Mouse (Mus musculus) monocyte, adult 2 months (primary cell): Measurements from ENCODE around the gene Ablim2.

Experiments used
- DNase-seq, 2 experiments: peaks; one replicate each; pipeline ENCODE4 v3.0.0; 2022; ENCODE audit warnings: low spot score in 2 of 2, low read depth in 1 of 2

The Ablim2 gene

GRCm38 (mm10) chr5:35907090-35907489 lies 149.4 kb downstream of the Ablim2 start:
- no peak for DNase-seq

DNA sequence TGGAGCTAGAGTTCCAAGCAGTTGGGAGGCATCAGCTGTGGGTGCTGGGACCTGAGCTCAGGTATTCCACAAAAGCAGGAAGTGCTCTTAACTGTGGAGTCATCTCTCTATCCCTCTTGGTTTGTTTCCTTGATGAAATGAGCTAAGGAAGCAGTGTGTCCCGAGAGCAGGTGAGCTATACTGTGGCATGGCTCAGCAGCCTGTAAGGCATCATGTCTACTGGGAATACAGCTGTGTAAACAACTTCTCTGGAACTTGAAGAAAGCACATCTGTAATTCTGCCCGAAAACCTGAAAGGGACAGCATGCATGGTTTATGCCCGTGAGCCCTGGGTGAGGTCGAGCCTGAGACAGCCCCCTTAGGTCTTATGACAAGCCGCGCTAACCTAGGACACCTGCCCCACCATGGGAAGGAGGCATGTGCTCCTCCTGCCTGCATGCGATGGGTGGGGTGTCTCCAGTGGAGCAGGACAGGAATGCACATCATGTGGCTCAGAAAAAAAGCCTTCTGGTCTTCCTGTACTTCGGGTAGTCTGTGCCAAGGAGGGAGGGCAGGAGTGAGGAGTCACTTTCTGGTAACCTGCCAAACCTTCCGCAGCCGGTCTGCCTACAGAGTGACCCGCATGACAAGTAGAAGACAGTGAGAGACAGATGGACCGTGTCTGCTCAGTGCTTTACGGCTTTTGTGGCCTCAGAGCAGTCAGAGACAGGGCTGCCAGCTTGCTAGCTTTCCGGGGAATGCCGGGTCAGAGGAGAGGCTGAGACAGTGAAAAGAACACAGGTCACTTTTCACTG lies 150.2 kb downstream of the Ablim2 start:
- no peak for DNase-seq

DNA sequence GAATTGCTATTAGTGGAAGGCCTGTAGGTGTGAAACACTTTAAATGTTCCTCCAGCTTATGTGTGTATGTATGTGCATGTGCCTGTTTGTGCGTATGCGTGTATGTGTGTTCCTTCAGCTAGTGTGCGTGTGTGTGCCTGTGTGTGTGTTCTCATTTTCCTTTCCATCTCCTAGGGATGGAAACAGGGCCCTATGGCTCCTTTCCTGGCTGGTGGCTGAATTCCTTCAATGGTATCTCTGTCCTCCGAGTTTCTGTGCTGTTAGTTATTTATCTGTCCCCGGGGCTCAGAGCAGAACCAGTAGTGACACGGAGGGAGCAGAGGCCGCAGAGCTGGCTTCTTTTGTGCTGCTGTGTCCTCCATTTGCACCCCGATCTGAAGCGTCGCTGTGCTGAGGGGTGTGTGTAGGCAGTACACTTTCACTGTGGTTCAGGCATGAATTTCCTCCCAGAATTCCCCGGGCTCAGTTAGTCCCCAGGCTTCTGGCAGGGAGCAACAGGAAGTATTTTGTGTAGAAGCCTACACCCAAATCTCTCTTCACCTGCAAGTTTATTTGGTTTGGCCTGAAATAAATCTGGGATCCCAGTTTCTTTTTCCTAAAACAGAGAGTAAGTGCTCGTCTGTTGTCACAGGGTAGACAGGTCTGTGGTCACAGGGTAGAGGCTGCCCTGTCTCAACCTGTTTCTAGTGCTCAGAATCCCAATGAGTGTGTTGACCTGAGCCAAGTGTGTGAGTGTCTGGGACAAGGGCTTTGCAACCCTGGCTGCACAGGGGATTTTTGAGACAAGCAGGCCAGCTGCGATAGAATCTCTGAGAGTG lies 151.2 kb downstream of the Ablim2 start:
- DNase-seq: no peak

GRCm38 (mm10) chr5:35915629-35916300 lies 158.1 kb downstream of the Ablim2 start:
- no peak for DNase-seq

DNA sequence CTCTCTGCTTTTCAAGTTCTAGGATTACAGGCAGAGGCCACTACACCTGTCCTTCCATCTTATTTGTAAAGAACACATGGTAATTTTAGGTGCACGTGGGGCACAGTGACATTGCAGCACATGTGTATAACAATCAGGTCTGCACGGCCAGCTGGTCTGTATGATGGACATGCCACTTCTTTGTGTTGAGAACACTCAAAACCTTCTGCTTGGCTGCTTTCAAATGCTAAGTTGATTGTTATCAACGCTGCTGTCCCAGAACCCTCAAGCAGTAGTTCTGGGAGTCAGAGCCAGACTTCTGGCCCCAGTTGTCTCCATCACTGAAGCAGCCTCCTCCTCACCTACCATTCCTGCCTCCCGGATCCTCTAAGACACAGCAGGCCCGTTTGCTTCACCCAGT lies 159.0 kb downstream of the Ablim2 start:
- DNase-seq: no peak

- no peak for DNase-seq
Measured at GRCm38 (mm10) chr5:35918387-35918786, 160.7 kb downstream of the Ablim2 start.

GRCm38 (mm10) chr5:35920076-35920475 lies 162.4 kb downstream of the Ablim2 start:
- DNase-seq: no peak

DNA sequence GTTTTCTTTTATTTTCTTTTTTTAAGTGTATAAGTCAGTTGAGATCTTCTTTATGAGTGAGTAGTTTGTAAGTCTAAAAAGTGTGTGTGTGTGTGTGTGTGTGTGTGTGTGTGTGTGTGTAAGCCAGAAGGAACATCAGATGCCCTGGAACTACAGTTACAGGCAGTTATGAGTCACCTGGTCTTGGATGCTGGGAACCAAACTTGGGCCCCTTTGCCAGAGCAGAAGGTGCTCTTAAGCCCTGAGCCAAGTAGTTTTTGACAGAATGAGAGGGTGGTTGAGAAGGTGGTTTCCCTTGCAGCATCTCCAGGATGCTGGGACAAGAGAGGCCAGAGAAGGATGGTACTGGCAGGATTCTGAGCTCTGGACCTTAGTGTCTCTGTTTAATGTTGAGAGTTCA lies 162.9 kb downstream of the Ablim2 start:
- DNase-seq: no peak

GRCm38 (mm10) chr5:35921141-35921540 lies 163.5 kb downstream of the Ablim2 start:
- DNase-seq: no peak

DNA sequence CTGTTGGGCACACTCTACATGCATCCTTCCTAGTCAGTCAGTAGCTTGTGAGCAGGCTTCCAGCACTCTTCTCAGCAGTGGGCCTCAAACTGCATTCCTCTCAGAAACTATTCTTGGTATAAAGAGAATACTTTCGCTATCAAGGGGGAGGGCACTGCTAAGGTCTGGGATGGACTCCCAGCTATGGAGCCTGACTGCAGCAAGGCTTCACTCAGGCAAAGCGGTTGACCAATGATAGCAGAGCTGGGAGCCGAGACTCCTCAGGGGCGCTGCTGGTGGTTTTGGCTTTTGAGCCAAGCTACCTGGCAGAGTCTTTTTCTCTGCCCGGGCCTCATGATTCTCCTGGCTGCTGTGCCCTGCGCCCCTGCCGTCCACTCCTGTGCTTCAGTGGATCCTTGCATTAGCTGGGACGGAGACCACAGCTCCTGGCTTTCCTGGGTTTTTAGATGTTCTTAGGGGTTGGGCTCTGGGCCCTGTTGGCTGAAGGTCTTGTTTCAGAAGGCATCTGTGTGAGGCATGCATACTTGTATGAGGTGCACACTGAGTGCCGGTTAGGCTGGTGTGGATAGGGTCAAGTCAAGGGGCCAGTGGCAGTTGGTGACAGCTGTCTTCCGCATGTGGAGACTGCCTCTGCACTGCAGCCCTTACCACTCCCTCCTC lies 164.0 kb downstream of the Ablim2 start:
- no peak for DNase-seq

DNA sequence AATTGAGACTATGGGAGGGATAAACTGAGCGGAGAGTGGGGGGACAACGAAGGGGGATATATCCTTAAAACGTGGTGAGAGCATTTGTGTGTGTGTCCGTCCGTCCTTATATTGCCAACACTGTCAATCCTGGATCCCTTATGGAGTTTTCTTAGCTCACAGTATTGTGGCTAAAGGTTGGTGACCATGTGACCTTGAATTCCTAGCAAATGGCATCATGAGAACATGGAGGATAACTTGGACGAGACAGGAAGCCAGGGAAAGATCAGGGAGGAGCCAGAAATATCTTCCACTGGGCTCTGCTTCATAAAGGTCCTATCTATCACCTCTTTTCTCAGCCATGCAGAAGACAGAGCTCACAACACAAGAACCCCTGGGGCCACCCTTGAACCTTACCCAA lies 165.8 kb downstream of the Ablim2 start:
- DNase-seq: no peak

DNA sequence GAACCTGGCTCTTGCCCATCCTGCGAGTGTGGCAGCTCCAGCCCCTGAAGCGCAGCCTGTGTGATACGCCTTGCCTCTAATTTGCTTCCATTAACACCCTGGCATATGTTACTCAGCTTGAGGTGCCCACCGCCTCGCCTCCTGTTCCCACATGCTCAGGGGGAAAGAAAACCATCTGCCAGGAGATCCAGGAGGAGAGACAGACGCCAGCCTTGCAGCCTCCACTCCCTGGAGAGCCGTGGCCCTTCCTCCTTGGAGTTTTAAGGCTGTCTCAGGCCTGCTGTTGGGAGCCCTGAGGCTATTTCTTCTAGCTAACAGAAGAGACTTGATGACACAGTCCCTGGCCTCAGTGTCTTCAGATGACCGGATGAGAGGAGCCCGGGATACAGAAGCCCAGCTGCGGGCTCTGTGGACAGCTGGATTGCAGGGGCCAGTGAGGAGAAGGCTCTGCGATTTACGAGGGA lies 167.5 kb downstream of the Ablim2 start:
- no peak for DNase-seq

GRCm38 (mm10) chr5:35926511-35926910 lies 168.8 kb downstream of the Ablim2 start:
- DNase-seq: no peak

DNA sequence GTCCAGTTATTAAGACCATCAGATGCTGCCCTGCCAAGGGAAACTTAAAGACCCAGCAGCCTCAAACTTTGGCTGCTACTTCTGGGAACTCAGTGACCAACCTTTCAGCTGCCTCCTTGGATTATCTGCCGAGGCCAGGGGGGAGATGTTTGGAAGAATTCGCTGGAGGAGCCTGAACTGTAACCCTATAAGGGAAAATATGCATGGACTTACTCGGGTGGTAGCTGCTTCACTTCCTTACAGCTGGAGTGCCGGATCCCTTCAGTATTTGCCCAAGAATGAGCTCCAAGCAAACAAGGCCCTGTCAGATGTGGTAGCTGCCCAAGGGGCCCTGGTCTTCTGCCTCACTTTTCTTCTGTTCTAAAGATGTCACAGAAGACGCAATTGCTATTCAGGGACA lies 173.6 kb downstream of the Ablim2 start:
- no peak for DNase-seq

DNA sequence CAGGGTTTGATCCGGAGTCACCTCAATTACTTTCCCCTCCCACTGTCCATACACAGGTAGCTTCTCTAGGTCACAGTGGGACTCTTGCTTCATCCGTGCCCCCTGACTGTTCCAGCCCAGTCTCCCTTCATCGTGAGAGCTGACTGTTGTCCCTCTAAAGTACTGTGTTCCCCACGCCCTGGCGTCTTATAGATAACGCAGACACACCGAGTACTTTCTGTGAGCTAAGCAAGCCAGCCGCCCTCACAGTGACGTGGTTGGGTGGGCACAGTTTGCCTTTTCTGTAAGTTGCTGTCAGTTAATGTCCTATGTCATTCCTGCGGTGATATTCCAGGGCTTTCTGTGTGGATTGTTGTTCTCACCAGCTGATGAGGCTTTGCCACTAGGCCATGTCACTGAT lies 175.4 kb downstream of the Ablim2 start:
- no peak for DNase-seq
